In genomic region chr11:96582595-96582994, GRCm38 (mm10) we compare ENCODE assay signal across 15 mouse cellular contexts.
A peak's percentile ranks its signal among the peaks of the same experiment; 100 is the strongest.
DNase-seq lines count a peak whose midpoint lies in the region; ATAC-seq lines count a peak whose summit lies in the region.
"Had no signal": no experiment of that assay in that cellular context is flagged by ENCODE, and none has a peak within 500 bp of the region (broad histone marks: within the 10 kb centered on the region; RNA-seq: fewer than 3 reads in every experiment).

No protein-coding gene starts in this region.

- peaks cover 54% of the 10 kb centered on the region for H3K4me1 ChIP-seq in midbrain, embryonic 10.5 days
- peaks cover 10% of the 10 kb centered on the region for H3K4me1 ChIP-seq in midbrain, embryonic 14.5 days (ENCODE audit: control insufficient read depth, insufficient read depth, low read length)
- no peaks in the 10 kb centered on the region for H3K4me1 ChIP-seq in liver, embryonic 13.5 days (replicated peaks)
- H3K4me1 ChIP-seq in neural tube, embryonic 14.5 days (ENCODE audit: control insufficient read depth, insufficient read depth, low read length), result peaks cover 37% of the 10 kb centered on the region
- H3K4me1 ChIP-seq: heart, embryonic 15.5 days had no signal

- no peaks in the 10 kb centered on the region for H3K9me3 ChIP-seq in midbrain, embryonic 10.5 days (replicated peaks)
- H3K9me3 ChIP-seq in midbrain, embryonic 14.5 days (ENCODE audit: control insufficient read depth, low read length), result no peaks in the 10 kb centered on the region
- H3K9me3 ChIP-seq in liver, embryonic 13.5 days (replicated peaks), result no peaks in the 10 kb centered on the region
- H3K9me3 ChIP-seq in neural tube, embryonic 14.5 days (ENCODE audit: control insufficient read depth, low read length), result no peaks in the 10 kb centered on the region
- H3K9me3 ChIP-seq: forebrain, embryonic 15.5 days; heart, embryonic 15.5 days; limb, embryonic 12.5 days had no signal

- H3K36me3 ChIP-seq in midbrain, embryonic 10.5 days, result no peaks in the 10 kb centered on the region
- H3K36me3 ChIP-seq in midbrain, embryonic 14.5 days (ENCODE audit: control insufficient read depth, insufficient read depth, low read length), result no peaks in the 10 kb centered on the region
- no peaks in the 10 kb centered on the region for H3K36me3 ChIP-seq in liver, embryonic 13.5 days
- H3K36me3 ChIP-seq in neural tube, embryonic 14.5 days (ENCODE audit: control insufficient read depth, insufficient read depth, low read length), result no peaks in the 10 kb centered on the region
- H3K36me3 ChIP-seq: forebrain, embryonic 15.5 days; heart, embryonic 15.5 days; limb, embryonic 12.5 days had no signal

- intact Hi-C loops in heart, postnatal 36 days (cut with DNase I), result loop anchor here (5.0 kb wide), 1 partner anchor 40 kb away; no protein-coding TSS in a partner anchor

- 11% methylated on average over 10 of the region's 10 CpGs for WGBS in midbrain, embryonic 10.5 days
- WGBS in midbrain, embryonic 14.5 days, result 6% methylated on average over 10 of the region's 10 CpGs
- WGBS in liver, embryonic 13.5 days (ENCODE audit: insufficient replicate concordance), result 55% methylated on average over 10 of the region's 10 CpGs
- 12% methylated on average over 10 of the region's 10 CpGs for WGBS in neural tube, embryonic 14.5 days

- no peak overlapping the region for H3K9ac ChIP-seq in midbrain, embryonic 14.5 days (replicated peaks; ENCODE audit: low read length)
- H3K9ac ChIP-seq in liver, embryonic 13.5 days, result no peak overlapping the region
- no peak overlapping the region for H3K9ac ChIP-seq in neural tube, embryonic 14.5 days (replicated peaks; ENCODE audit: low read depth, low read length)
- H3K9ac ChIP-seq: forebrain, embryonic 15.5 days; heart, embryonic 15.5 days; hindbrain, embryonic 14.5 days; limb, embryonic 12.5 days had no signal

- no peak for ATAC-seq in midbrain, embryonic 14.5 days (ENCODE audit: low FRiP score, low TSS enrichment)
- 0 out of 2 replicates have a peak, but pooled peaks have one; percentile 29 for ATAC-seq in liver, embryonic 13.5 days (ENCODE audit: low read depth)
- peak; percentile 46; the same call in 1 of the 2 replicates for ATAC-seq in neural tube, embryonic 14.5 days (ENCODE audit: low read depth)
- ATAC-seq: forebrain, embryonic 15.5 days; intestine, embryonic 16.5 days; Patski had no signal

- H3K27ac ChIP-seq in midbrain, embryonic 10.5 days (replicated peaks), result 0 out of 2 replicates have a peak overlapping the region, but pooled peaks have one; percentile 42
- no peak overlapping the region for H3K27ac ChIP-seq in midbrain, embryonic 14.5 days (replicated peaks; ENCODE audit: low read depth, low read length)
- H3K27ac ChIP-seq in liver, embryonic 13.5 days, result no peak overlapping the region
- peak overlapping the region; percentile 28; the same call in 1 of the 2 replicates for H3K27ac ChIP-seq in neural tube, embryonic 14.5 days (ENCODE audit: low read depth, low read length)
- H3K27ac ChIP-seq: forebrain, embryonic 15.5 days; heart, embryonic 15.5 days; limb, embryonic 12.5 days had no signal

- DNase-seq in heart, adult 11 months, result peak; percentile 77
- no peak for DNase-seq in heart, postnatal 36 days
- peak; percentile 74 for DNase-seq in midbrain, embryonic 10.5 days (ENCODE audit: low spot score)
- no peak for DNase-seq in midbrain, embryonic 14.5 days
- no peak for DNase-seq in liver, embryonic 13.5 days
- DNase-seq in testis, postnatal 14 days (ENCODE audit: low spot score), result no peak
- DNase-seq in urinary bladder, postnatal 14 days (ENCODE audit: low spot score), result no peak
- DNase-seq: cerebellum, adult 11 months had no signal

- peaks cover 6% of the 10 kb centered on the region; the same call in 1 of the 2 replicates for H3K27me3 ChIP-seq in midbrain, embryonic 10.5 days (ENCODE audit: low read depth, poor library complexity, severe bottlenecking)
- H3K27me3 ChIP-seq in midbrain, embryonic 14.5 days (ENCODE audit: control insufficient read depth, insufficient read depth, low read length), result no peaks in the 10 kb centered on the region
- H3K27me3 ChIP-seq in liver, embryonic 13.5 days, result 0 out of 2 replicates have a peak, but pooled peaks cover 9% of the 10 kb centered on the region
- H3K27me3 ChIP-seq in neural tube, embryonic 14.5 days (ENCODE audit: control insufficient read depth, insufficient read depth, low read length), result no peaks in the 10 kb centered on the region
- H3K27me3 ChIP-seq: forebrain, embryonic 15.5 days; Patski had no signal

- no peak overlapping the region for H3K4me2 ChIP-seq in midbrain, embryonic 14.5 days (ENCODE audit: low read length)
- H3K4me2 ChIP-seq in liver, embryonic 13.5 days, result no peak overlapping the region
- no peak overlapping the region for H3K4me2 ChIP-seq in neural tube, embryonic 14.5 days (ENCODE audit: low read depth, low read length)
- H3K4me2 ChIP-seq: forebrain, embryonic 15.5 days; heart, embryonic 15.5 days; hindbrain, embryonic 14.5 days; limb, embryonic 12.5 days had no signal

- H3K4me3 ChIP-seq in midbrain, embryonic 10.5 days, result no peak overlapping the region; the same call in 1 of the 2 replicates
- no peak overlapping the region for H3K4me3 ChIP-seq in midbrain, embryonic 14.5 days (replicated peaks; ENCODE audit: low read depth, low read length)
- no peak overlapping the region for H3K4me3 ChIP-seq in liver, embryonic 13.5 days (replicated peaks)
- no peak overlapping the region for H3K4me3 ChIP-seq in neural tube, embryonic 14.5 days (ENCODE audit: low read depth, low read length)
- H3K4me3 ChIP-seq: forebrain, embryonic 15.5 days; heart, embryonic 15.5 days; limb, embryonic 12.5 days had no signal

Comparison
In these comparisons a context has a peak if more than half of its experiments do, and no peak if none do; other contexts are left out.
1. DNase-seq: peak in heart, adult 11 months (single experiment) and midbrain, embryonic 10.5 days (single experiment); none in heart, postnatal 36 days (0 of 2), midbrain, embryonic 14.5 days (single experiment), liver, embryonic 13.5 days (single experiment), testis, postnatal 14 days (single experiment) and urinary bladder, postnatal 14 days (single experiment).
2. H3K27ac ChIP-seq: peak in midbrain, embryonic 10.5 days (single experiment) and neural tube, embryonic 14.5 days (single experiment); none in midbrain, embryonic 14.5 days (single experiment) and liver, embryonic 13.5 days (single experiment).